Mouse (Mus musculus) midbrain, embryonic 10.5 days (tissue): ENCODE data around the gene Pip4k2c. TPM values are rescaled to one million over a fixed set of nuclear protein-coding genes. Genes with fewer than 3 reads are reported as not detected.
"Not testable (repeated sequence)": the region's sequence is repeated elsewhere in the genome, so short reads cannot be mapped to it uniquely, and the experiment has no call there.

ENCODE experiments used
- DNase-seq: peaks from one replicate; pipeline ENCODE4 v3.0.0-alpha.2; 2017; ENCODE audit warnings: low spot score
- H3K27ac ChIP-seq: fragments of 300-500 bp; sonication (generic); replicated peaks from 2 replicates; pipeline ENCODE4 v1.5.1; 2016; ENCODE audit warnings: mild to moderate bottlenecking
- H3K27me3 ChIP-seq: fragments of 300-500 bp; sonication (generic); 2 replicates; pipeline ENCODE4 v1.6.1; 2016; ENCODE audit warnings: low read depth, mild to moderate bottlenecking; ENCODE audit not compliant: poor library complexity, severe bottlenecking
- H3K36me3 ChIP-seq: fragments of 300-500 bp; sonication (generic); 2 replicates; pipeline ENCODE4 v1.6.1; 2016; ENCODE audit warnings: mild to moderate bottlenecking, moderate library complexity
- H3K4me1 ChIP-seq: fragments of 300-500 bp; sonication (generic); 2 replicates; pipeline ENCODE4 v1.6.1; 2016
- H3K4me3 ChIP-seq: fragments of 300-500 bp; sonication (generic); 2 replicates; pipeline ENCODE4 v1.5.1; 2016; ENCODE audit warnings: mild to moderate bottlenecking, moderate library complexity
- H3K9me3 ChIP-seq: fragments of 300-500 bp; sonication (generic); replicated peaks from 2 replicates; pipeline ENCODE4 v1.6.1; 2016; ENCODE audit warnings: mild to moderate bottlenecking
- WGBS: fragments of 180-500 bp; shearing (Covaris S2); methylation state at CpG from one replicate; pipeline ENCODE4 v1.1.7; 2016; 5-methylcytosine and 5-hydroxymethylcytosine counted together
- polyA plus RNA-seq: library from polyadenylated mRNA; unstranded; fragments of >200 nt; fragmentation: Nextera tagmentation; extraction: Ambion mirVana; gene quantifications from 2 replicates; pipeline ENCODE4 v1.2.1, GENCODE M21; 2016

Pip4k2c gene
- polyA plus RNA-seq, 1 experiment from 2014 or later, result 16.5 TPM

DNA sequence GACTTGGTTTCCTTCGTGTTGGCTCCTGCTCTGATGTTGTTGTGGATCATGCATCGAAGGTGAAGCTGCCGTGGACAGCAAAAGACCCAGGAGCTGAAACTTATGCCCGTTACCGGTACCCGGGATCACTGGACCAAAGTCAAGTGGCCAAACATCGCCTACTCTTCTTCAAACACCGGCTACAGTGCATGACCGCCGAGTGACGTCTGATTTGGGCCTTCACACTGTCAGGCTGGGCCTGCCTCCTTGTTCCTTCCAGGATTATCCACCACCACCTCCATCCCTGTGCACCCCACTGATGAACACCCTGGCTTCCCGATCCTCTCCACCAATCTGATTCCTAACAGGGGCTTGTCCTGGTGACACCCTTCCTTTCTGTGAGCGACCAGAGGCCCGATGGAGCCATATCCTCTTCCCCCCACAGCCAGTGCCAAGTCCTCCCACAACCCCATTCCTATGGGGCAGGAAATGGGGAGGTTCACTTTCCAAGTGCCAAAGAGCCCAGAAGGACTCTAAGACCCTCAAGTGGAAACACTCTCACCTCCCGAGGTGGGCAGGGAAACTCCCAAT is 39.7 kb downstream of the Pip4k2c start:
- no peak for DNase-seq
- H3K27me3 ChIP-seq, result peaks cover 79% of the 10 kb centered on the region
- H3K9me3 ChIP-seq, result no peaks in the 10 kb centered on the region
- 0 out of 2 replicates have a peak overlapping the region, but pooled peaks have one; percentile 55 for H3K4me3 ChIP-seq
- H3K27ac ChIP-seq, result no peak overlapping the region
- H3K4me1 ChIP-seq, result peaks cover 28% of the 10 kb centered on the region
- no peaks in the 10 kb centered on the region for H3K36me3 ChIP-seq
- 88% methylated on average over 15 of the region's 15 CpGs for WGBS

DNA sequence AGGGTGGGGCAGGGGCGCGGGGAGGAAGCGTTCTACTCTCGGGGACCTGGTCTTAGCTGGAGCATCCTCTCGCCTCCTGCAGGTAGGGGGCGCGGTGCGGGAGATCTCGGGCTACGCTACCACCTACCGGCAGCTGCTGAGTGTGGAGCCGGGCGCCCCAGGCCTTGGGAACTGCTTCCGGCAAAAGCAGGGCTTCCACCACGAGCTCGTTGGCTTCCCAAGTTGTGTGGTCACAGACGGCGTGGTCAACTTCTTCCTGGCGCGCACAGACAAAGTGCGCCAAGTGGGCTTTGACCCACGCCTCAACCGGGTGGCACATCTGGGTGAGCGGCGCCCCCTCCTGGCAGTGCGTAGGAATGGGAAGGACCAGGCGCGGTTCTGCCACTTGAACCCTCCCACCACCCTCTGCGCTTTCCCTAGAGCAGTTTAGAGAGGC is 40.5 kb downstream of the Pip4k2c start:
- Histone ChIP-seq H3K27me3 (peaks cover 79% of the 10 kb centered on the region), H3K4me1 (peaks cover 33% of the 10 kb centered on the region), H3K27ac (peak overlapping the region; percentile 72; the same call in 1 of the 2 replicates), H3K9me3 (no peaks in the 10 kb centered on the region), H3K36me3 (no peaks in the 10 kb centered on the region), H3K4me3 (peak overlapping the region; percentile 55)
- under 1% methylated on average over 29 of the region's 29 CpGs for WGBS
- peak; percentile 84 for DNase-seq

DNA sequence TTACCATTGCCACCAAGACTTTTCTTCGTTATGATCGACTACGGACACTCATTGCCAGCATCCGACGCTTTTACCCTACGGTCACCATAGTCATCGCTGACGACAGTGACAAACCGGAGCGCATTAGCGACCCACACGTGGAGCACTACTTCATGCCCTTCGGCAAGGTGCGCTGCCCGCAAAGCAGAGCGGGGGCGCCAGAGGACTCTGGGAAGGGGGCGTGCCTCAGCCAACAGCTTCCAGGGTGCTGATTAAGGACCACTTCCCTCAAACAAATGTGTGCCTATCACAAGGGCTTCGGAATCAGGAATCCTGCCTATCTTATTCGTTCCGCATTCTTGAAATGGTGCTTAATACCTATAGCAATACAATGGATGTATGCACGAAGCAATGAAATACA is 41.4 kb downstream of the Pip4k2c start:
- WGBS, result under 1% methylated on average over 22 of the region's 22 CpGs
- no peaks in the 10 kb centered on the region for H3K9me3 ChIP-seq
- peaks cover 41% of the 10 kb centered on the region for H3K4me1 ChIP-seq
- peak overlapping the region; percentile 55 for H3K4me3 ChIP-seq
- DNase-seq, result peak; percentile 62
- H3K27ac ChIP-seq, result no peak overlapping the region
- peaks cover 87% of the 10 kb centered on the region for H3K27me3 ChIP-seq
- no peaks in the 10 kb centered on the region for H3K36me3 ChIP-seq

DNA sequence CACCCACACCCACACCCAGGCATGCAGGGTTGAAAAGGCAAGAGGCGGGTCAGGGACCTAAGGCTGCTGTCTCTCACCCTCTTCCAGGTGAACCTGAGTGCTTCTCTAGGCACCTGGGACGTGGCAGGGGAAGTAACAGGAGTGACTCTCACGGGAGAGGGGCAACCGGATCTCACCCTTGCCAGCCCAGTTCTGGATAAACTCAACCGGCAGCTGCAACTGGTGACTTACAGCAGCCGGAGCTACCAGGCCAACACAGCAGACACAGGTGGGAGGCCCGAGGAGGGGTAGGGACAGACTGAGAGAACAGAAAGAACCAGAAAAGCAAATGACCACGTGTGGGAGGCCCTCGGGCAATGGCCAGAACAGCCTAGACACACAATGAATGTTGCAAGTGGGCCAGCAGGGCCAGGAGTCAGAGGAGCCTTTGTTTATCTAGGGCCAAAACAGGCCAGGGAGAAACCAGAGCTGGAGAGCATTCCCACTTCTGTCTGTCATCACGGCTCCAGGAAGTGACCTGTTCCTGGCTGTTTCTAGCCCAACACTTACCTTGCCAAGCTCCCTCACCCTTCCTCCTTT is 43.7 kb downstream of the Pip4k2c start:
- no peak for DNase-seq

DNA sequence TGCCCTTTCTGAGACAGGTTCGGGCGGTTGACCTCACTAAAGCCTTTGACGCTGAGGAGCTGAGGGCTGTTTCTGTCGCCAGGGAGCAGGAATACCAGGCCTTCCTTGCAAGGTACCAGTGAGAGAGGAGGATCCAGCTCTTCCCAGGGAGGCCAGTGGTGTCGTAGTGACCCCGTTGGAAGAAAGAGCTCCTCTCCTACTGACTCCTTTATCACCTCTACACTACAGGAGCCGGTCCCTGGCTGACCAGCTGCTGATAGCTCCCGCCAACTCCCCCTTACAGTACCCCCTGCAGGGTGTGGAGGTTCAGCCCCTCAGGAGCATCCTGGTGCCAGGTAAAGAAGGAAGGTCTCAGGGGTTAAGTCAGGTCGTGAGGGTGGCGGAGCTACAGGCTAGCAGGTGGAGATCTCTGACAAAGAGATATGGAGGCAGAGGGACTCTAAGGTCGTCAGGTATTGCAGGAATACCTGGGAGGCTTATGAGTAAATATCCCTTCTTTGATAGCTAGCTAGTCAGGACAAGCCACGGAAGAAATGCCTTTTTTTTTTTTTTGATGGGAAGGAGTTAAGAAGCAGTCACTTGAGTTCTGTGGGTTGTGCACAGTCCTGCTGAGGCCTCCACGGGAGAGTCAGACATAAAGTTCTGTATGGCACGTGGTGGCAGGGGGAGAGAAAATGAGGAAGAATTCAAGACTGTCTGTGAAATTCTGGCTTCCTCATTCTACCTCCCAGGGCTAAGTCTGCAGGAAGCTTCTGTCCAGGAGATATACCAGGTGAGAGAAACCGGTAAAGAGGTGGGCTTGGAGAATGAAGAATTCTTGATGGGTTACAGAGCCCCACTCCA is 44.4 kb downstream of the Pip4k2c start:
- Histone ChIP-seq H3K36me3 (no peaks in the 10 kb centered on the region), H3K27me3 (peaks cover 92% of the 10 kb centered on the region), H3K4me3 (peak overlapping the region; percentile 70), H3K9me3 (no peaks in the 10 kb centered on the region), H3K4me1 (peaks cover 46% of the 10 kb centered on the region), H3K27ac (no peak overlapping the region)
- no peak for DNase-seq
- WGBS, result 24% methylated on average over 15 of the region's 15 CpGs

More for the DNA sequence above, 43.7 kb downstream of the Pip4k2c start:
- H3K27ac ChIP-seq, result no peak overlapping the region
- peaks cover 96% of the 10 kb centered on the region for H3K27me3 ChIP-seq
- H3K36me3 ChIP-seq, result no peaks in the 10 kb centered on the region
- no peaks in the 10 kb centered on the region for H3K9me3 ChIP-seq
- peaks cover 46% of the 10 kb centered on the region for H3K4me1 ChIP-seq
- 61% methylated on average over 10 of the region's 10 CpGs for WGBS
- no peak overlapping the region for H3K4me3 ChIP-seq

DNA sequence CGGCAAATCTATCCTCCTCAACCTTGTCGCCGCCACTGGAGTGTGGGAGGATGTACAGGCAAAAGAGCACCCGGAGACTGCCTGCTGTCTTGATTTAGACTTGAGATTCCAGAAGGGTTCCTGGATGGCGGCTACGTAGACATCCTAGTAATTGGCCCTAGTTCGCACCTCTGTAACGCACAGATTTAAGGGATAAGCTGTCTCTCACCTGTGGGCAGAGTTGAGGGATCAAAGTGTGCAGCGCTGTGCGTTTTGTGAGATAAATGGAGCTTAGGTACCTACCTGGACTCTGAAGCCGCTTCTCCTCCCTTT is 45.0 kb downstream of the Pip4k2c start:
- no peak for DNase-seq
- 3% methylated on average over 11 of the region's 11 CpGs for WGBS
- Histone ChIP-seq H3K27ac (peak overlapping the region; percentile 79), H3K4me1 (peaks cover 44% of the 10 kb centered on the region), H3K27me3 (peaks cover 86% of the 10 kb centered on the region), H3K9me3 (no peaks in the 10 kb centered on the region), H3K4me3 (peak overlapping the region; percentile 70), H3K36me3 (no peaks in the 10 kb centered on the region)

DNA sequence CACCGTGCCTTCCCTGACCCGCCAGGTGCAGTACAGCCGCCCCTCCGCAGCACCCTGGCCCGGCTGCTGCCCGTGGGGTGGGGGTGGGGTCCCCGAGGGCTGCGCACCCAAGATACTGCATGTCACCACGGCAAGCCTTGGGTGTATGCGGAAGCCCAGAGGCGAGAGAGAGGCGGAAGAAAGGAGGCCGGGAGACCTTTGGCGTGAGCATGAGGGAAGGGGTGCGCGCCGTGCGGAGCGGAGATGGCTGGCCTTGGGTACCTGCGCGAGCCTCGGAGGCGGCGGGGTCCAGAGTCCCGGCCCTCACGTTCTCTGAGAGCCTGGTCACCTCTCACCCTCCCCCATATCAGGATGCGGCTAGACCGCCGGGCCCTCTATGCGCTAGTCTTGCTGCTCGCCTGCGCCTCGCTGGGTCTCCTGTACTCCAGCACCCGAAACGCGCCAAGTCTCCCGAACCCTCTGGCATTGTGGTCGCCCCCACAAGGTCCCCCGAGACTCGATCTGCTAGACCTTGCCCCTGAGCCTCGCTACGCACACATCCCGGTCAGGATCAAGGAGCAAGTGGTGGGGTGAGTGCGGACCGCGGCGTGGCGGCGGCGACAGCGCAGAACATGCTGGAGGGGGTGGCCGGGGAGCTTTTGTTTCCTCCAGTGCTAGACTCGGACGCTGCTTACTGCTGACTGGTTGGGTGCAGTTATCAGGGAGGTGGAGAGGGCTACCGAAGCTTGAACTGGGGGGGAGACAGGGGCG is 45.6 kb downstream of the Pip4k2c start:
- Histone ChIP-seq H3K4me1 (peaks cover 39% of the 10 kb centered on the region), H3K4me3 (peak overlapping the region; percentile 70), H3K27me3 (peaks cover 80% of the 10 kb centered on the region), H3K9me3 (no peaks in the 10 kb centered on the region), H3K27ac (peak overlapping the region; percentile 79), H3K36me3 (no peaks in the 10 kb centered on the region)
- peak; percentile 73 for DNase-seq
- WGBS, result under 1% methylated on average over 56 of the region's 56 CpGs

DNA sequence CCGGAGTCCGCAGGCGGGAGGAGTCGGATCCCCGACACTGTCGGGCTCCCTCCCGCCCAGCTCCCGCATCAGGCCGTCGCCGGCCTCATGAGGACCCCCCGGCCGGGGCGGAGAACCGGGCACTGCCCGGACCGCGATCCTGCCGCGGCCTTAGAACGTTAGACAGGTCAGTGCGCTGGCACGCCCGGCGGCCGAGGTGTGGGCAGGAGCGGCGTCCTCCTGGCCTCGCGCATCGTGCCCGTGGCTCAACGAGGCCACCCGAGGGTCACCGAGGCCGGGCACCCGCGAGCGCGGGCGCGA is 46.1 kb downstream of the Pip4k2c start:
- H3K36me3 ChIP-seq, result no peaks in the 10 kb centered on the region
- H3K4me1 ChIP-seq, result peaks cover 34% of the 10 kb centered on the region
- H3K27ac ChIP-seq, result peak overlapping the region; percentile 79
- no peaks in the 10 kb centered on the region for H3K9me3 ChIP-seq
- peaks cover 75% of the 10 kb centered on the region for H3K27me3 ChIP-seq
- no peak for DNase-seq
- WGBS, result under 1% methylated on average over 42 of the region's 42 CpGs
- peak overlapping the region; percentile 70 for H3K4me3 ChIP-seq

DNA sequence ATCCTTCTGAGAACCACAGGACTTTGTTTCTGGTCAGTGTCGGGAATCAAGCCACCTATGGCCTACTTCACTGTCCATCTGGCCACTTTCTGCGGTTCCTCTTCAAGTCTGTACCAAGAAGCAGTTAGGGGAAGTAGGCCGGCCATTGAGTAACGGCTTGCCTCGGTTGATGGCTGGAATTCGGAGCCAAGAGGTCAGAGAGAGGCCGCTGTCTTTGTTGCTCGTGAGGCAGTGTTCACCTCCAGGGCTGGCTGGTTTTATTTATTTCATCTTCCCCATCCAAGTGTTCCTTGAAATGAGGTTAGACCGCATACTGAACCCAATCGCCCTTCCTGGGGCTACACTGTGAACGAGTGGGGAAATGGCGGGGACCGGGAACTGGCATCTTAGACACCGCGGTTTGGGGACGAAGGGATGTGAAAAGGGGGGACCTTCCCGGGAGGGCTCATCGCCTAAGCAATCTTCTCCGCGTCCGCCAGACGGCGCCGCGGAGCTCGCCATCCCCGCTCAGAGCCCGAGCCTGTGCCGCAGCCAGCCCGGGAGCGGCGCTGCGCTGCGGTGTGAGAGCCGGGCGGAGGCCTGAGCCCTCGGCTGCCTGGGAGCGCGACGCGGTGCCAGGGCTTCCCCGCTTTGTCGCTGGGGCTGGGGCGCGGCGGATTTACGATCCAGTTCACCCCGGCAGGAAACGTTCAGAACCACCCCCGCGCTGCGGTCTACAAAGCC is 46.6 kb downstream of the Pip4k2c start, which contains the start of gene B4galnt1:
TSS of gene B4galnt1 (plus strand) at position 595 of the 723 bp plus-strand sequence.
- Histone ChIP-seq H3K9me3 (no peaks in the 10 kb centered on the region), H3K36me3 (no peaks in the 10 kb centered on the region), H3K4me1 (peaks cover 29% of the 10 kb centered on the region), H3K27ac (peak within 1 kb of the TSS; percentile 79), H3K4me3 (peak within 1 kb of the TSS; percentile 70), H3K27me3 (peaks cover 70% of the 10 kb centered on the region)
- peak; percentile 87 for DNase-seq
- WGBS, result 2% methylated on average over 52 of the region's 52 CpGs

DNA sequence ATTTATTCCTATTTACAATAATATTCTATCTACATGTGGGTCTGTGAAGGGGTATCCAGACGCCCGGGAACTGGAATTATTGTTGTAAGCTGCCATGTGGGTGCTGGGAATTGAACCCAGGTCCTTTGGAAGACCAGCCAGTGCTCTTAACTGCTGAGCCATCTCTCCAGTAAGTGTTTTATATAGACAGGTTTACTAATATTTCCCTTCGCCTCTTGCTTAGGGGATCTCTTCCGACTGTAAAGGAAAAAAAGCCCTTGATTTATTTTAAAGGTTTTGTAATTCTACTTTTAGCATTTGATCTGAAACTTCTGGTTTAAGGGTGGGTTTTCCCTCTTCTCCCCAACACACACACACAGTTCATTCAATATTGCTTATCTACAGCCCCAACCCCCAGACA is 47.2 kb downstream of the Pip4k2c start:
- no peaks in the 10 kb centered on the region for H3K9me3 ChIP-seq
- no peaks in the 10 kb centered on the region for H3K36me3 ChIP-seq
- peaks cover 64% of the 10 kb centered on the region for H3K27me3 ChIP-seq
- H3K27ac ChIP-seq, result no peak overlapping the region
- peaks cover 25% of the 10 kb centered on the region for H3K4me1 ChIP-seq
- H3K4me3 ChIP-seq, result no peak overlapping the region
- no peak for DNase-seq
- 95% methylated on average over 4 of the region's 4 CpGs for WGBS

DNA sequence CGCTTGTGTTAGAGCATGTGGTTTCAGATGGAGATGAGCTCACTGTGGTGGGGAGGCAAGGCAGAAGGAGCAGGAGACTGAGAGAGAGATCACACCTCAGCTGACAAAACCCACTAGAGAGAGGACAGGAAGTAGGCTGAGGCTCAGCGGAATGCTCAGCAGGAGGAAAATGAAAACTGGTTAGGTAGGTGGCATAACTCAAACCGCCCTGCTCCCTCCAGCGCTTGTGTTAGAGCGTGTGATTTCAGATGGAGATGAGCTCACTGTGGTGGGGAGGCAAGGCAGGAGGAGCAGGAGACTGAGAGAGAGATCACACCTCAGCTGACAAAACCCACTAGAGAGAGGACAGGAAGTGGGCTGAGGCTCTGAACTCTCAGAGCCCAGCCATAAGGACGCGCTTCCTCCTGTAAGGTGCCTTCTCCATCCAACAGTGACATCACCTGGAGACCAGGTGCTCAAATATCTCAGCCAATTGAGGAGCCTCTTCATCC is 48.6 kb downstream of the Pip4k2c start:
- peaks cover 25% of the 10 kb centered on the region for H3K4me1 ChIP-seq
- H3K9me3 ChIP-seq, H3K4me3 ChIP-seq, H3K36me3 ChIP-seq, DNase-seq, H3K27ac ChIP-seq: not testable (repeated sequence)
- whole genome bisulfite sequencing, result 59% methylated on average over 7 of the region's 7 CpGs
- H3K27me3 ChIP-seq, result peaks cover 50% of the 10 kb centered on the region

DNA sequence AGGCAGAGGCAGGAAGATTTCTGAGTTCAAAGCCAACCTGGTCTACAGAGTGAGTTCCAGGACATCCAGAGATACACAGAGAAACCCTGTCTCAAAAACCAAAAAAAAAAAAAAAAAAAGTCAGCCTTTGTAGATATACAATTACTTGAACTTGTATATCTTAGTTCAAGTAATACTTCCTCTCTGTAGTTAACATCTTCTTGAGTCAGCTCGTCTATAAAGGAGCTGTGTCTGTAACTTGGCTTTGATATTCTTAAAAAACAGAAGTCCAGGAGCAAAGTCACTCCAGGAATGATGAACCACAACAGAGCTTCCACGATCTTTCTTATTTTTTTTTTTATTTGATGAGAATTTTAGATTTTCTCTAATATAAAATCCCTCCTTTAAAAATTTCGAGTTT is 50.7 kb downstream of the Pip4k2c start:
- 75% methylated on average over 3 of the region's 3 CpGs for WGBS

More for the DNA sequence above, 50.7 kb downstream of the Pip4k2c start:
- H3K9me3 ChIP-seq, result no peaks in the 10 kb centered on the region
- no peak overlapping the region for H3K4me3 ChIP-seq
- peaks cover 29% of the 10 kb centered on the region for H3K27me3 ChIP-seq
- DNase-seq, result no peak
- H3K27ac ChIP-seq, result no peak overlapping the region
- peaks cover 12% of the 10 kb centered on the region for H3K4me1 ChIP-seq
- H3K36me3 ChIP-seq, result no peaks in the 10 kb centered on the region
